Mouse (Mus musculus): ENCODE measurements at regions not wholly inside any gene's neighbourhood (a gene's known extent, or its start where the extent isn't known, plus 50 kb on each side); places are given as distances from the start of the nearest gene placed in this dataset.

DNA sequence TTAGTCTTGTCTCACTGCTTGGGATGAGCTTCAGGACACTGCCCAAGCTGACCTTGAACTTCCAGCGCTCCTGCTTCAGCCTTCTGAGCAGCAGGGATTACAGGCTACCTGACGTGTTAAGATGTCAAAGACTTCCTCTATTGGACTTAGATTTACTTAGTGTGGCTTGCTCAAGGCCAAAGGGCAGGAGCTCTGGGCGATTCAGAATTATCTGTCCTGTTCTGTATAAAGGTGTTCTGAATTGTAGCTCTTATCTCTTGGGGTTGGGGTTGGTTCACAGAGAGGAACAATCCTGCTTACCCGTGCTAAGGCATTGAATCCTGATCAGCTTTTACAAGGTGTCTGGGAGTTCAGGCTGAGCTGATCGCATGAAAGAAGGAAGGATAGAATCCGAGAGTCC lies 449.3 kb upstream of the Mgmt start:
- ATAC-seq (replicated peaks; ENCODE audit: low FRiP score, low TSS enrichment, poor library complexity, severe bottlenecking), result no peak

DNA sequence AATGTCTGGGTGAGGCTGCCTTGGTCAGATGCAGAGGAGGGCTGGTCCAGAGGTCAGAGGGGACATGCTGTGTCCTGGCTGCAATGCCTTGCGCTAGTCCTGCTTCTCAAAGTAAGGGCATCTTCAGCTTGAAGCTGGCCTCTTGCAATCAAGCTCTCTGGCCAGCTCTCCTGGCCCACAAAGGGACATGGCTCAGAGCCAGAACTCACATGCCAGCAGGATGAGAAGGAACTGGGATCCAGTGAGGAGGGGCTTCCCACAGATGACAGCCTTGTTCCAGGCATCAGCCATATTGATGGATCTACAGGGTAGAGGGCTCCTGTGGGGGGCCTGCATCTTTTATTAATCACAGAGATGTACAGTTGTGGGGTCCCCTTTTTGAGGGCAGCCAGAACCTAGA lies 445.1 kb upstream of the Mgmt start:
- no peak for ATAC-seq (replicated peaks; ENCODE audit: low FRiP score, low TSS enrichment, poor library complexity, severe bottlenecking)

DNA sequence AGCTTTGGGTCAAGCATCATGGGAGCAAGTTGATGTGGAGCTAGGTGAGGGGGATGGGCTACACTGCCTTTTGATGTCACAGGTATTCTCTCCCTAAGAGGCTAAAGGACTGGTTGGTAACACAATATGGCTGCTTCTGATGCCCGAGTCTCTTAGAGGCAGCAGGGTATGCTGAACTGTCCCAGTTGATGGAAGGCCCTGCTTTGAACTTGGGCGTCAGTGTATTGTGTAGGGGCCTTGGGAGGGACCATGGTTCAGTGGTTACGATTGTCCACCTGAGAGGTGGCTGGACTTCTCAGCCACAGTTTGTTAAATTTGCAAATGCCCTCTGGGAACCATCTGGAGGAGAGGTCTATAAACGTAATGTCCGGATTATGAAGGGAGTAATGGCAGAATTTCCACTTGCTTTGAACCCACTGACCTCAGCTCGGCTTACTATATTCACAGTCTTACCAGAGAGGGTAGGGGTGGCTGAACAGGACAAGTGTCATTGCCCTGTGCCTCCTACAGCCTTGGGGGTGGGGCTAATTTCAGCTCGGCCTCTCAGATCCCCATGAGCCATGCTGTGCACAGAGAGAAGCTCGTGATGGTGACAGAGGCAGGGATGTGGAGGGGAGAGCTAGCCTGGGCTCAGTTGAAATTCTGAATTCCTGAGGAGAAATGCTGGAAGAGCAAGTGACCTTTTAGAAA lies 442.6 kb upstream of the Mgmt start:
- ATAC-seq (replicated peaks; ENCODE audit: low FRiP score, low TSS enrichment, poor library complexity, severe bottlenecking), result no peak

DNA sequence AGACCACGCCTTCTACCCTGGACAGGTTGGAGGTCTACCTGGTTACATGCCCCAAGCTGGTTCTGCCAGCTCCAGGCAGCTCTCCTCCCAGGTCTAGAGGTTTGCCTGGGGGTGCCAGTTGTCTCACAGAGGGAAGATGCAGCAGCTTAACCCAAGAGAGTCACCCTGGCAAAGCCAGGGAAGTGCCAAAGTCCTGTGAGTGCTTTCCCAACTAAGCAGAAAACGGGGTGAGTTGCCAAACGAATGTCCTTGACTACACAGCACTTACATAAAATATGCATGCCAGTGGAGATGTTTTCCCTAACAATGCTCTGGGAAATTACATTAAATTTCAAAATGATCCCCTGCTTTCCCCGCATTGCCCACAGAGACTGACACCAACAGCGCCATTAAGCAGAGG lies 441.9 kb upstream of the Mgmt start:
- ATAC-seq (replicated peaks; ENCODE audit: low FRiP score, low TSS enrichment, poor library complexity, severe bottlenecking), result no peak

DNA sequence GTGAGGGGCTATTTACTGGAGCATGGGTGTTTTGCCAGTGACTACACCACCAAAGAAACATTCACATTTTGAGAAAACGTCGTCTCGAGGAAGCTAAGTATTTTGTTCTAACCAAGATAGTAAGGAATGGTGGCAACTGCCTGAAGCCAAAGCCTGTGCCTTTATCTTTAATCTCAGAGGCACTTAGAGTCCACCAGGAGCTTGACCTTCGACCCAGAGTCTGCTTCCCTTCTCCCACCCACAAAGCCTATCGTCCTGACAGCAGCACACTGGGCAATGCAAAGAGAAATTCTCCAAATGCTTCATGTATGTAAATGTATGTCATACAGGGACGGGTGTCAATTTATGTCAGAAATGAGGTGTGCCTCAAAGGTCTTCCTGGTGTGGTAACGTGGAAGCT lies 437.2 kb upstream of the Mgmt start:
- ATAC-seq (replicated peaks; ENCODE audit: low FRiP score, low TSS enrichment, poor library complexity, severe bottlenecking), result no peak

DNA sequence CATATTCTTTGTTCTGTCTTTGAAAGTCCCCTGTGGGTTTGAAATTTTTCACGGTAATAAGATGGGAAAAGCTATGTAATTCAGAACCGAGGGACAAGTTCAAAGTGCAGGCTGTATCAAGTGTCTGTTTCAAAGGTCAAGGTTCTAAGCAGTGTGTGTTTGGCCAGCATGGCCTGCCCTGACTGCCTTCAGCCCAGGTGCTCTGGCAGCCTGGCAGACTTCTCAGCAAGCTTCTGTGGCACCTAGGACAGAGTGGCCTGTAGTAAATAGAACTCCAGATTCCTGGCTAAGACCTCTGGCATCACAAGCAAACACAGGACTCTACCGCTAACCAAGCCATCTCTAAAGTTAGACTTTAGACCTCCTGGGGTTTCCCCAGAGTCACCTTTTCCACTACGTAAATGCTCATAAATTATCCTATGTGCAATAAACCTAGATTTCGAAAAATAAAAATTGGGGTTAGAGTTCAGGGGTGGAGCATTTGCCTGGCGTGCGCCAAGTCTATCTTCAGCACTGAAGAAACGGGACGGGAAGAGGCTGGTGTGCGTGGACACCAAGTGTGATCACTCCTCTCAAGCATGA lies 436.5 kb upstream of the Mgmt start:
- no peak for ATAC-seq (replicated peaks; ENCODE audit: low FRiP score, low TSS enrichment, poor library complexity, severe bottlenecking)

DNA sequence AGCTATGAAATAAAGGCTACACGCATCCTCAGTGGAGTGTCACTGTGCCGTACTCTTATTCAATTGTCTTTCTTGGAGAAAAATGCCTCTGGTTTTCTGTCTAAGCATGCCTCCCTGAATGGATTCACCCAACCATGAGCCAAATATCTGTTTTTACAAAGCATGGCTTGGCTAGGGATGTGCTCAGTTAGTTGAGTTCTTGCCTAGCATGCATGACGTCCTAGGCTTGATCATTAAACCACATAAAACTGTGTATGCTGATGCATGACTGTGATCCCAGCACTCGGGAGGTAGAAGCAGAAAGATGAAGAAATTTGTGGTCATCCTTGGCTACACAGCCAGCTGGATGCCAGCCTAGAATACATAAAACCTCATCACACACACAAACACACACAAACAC lies 417.3 kb upstream of the Mgmt start:
- no peak for ATAC-seq (replicated peaks; ENCODE audit: low FRiP score, low TSS enrichment, poor library complexity, severe bottlenecking)

DNA sequence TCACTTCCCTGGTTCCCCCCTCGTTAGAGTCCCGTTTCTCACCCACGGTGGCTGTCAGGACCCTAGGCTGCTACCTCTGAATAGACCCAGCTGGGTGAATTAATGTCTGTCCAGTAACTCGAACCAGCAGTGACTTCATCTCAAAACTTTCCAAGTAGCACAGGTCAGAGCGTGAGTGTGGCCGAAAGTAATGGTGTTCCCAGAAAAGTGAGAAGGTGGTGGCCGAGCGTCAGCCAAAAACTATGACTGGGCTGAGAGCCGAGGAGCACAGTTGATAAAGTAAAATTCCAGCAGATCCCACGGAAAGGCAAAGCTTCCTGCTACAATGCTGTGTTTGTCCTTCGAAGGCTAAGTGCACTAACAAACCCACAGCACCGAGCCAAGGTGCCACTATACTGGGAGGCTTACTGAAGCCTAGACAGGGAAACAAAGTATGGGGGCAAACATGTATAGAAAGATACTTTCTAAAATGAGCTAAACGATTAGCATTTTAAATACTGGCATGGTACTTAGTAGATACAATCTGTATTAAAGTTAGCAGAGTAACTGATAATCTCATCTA lies 413.7 kb upstream of the Mgmt start:
- no peak for ATAC-seq (replicated peaks; ENCODE audit: low FRiP score, low TSS enrichment, poor library complexity, severe bottlenecking)

DNA sequence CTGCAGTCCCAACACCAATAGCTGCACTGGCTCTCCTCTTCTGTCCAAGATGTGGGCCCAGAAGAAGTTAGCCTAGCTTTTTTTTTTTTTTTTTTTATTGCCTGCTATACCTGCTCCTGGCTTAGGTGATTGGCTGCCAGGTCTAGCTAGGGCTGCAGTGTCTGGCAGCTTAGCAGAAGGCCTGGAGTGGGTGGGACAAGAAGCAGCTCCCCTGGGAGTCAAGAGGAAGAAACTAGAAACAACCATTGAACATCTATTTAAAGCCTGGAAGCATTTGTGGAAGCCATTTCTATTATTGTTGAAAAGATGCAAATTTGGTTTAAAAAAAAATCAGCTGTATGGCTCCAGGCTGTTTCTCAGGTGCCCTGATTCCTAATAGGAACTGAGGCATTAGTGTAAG lies 411.2 kb upstream of the Mgmt start:
- ATAC-seq (replicated peaks; ENCODE audit: low FRiP score, low TSS enrichment, poor library complexity, severe bottlenecking), result no peak

DNA sequence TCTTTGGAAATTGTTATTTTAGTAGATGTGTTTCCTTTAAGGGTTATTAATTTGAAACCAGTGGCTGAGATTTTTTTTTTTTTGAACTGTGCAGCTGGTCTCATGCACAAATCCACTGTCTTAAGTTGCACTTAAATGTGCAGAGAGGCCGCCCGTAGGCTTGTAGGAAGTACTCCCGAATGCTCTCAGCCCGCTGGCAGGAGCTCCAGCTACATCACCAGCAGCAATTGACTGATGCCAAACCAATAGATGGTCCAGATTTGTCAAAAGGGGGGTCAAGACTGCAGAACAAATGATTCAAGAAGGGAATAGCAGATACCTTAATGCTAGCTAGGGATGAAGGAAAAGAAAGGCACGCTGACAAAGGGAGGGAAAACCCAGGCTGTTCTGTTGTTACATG lies 406.9 kb upstream of the Mgmt start:
- no peak for ATAC-seq (replicated peaks; ENCODE audit: low FRiP score, low TSS enrichment, poor library complexity, severe bottlenecking)

DNA sequence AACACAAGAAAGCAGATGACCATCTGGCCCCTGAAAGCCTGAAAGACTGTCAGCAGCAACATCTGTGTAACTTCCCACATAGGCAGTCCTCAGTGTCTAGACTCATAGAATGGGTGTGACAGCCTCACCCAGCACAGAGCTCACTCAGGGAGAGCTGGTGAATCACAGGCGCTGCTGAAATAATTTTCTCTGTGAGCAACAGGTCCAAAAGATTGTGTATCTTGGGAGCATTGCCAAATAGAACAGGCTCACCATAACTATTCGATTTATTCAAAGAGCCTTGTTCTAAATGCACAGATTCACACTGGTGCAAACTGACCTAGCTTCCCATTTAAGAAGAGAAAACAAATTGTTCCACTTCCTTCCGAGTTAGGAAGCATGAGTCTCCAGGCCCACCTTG lies 399.6 kb upstream of the Mgmt start:
- ATAC-seq (replicated peaks; ENCODE audit: low FRiP score, low TSS enrichment, poor library complexity, severe bottlenecking), result no peak

DNA sequence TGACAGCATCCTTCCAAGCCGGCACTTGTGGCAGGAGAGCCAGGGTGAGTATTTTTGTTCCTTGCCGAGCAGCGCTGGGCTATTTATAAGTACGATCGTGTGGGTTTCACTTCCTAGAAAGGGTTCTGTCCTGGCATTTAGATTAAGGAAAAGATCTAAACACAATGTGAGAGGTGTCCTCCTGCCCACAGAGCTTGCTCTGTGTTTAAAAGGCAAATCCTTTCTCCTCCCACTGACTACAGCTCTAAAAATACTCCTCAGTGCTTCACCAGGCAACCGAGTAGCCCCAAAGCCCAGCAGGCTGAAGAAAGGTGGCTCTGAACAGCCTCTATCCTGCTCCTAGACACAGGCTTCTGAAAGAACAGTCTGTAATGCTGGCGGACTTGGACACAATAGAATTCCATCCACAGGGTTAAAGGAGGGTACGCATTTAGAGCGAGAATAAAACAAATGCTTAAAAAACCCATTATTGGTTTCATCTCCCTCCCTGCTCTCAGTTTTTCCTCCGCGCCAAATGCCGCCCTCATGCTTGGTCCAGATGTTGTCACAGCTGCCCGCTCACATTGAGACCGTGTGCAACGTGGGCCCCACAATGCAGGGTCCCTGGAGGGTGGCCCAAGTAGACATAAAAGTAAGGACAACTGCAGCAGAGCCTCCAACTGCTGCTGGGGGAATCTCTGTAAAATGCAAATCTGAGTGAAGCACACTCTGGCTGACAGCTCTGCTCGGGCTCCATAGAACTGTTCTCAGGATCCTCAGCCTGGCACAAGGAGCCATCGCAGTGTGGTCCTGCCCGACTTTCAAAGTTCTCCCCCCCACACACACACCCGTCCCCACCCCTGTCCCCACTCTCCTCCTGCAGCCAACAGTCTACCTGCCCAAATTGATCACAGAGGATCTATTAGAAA lies 397.8 kb upstream of the Mgmt start:
- ATAC-seq (replicated peaks; ENCODE audit: low FRiP score, low TSS enrichment, poor library complexity, severe bottlenecking), result no peak

DNA sequence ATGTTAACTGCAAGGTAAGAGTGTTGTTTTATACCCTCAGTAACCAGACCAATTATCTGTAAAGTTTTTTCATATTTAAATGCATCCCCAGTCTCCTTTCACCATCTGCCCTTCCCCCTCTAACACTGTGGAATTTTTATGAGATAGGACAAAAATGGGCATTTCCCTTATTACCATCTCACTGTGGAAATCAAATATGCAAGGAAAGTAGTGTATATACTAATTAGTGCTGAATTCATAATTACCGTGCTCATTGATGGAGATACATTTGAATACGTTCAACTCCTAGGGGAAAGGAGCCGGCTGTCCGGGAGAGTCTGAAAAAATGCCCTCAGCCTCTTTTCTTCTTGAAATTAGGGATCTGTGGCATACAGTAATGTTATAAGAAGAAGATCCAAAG lies 394.4 kb upstream of the Mgmt start:
- no peak for ATAC-seq (replicated peaks; ENCODE audit: low FRiP score, low TSS enrichment, poor library complexity, severe bottlenecking)

DNA sequence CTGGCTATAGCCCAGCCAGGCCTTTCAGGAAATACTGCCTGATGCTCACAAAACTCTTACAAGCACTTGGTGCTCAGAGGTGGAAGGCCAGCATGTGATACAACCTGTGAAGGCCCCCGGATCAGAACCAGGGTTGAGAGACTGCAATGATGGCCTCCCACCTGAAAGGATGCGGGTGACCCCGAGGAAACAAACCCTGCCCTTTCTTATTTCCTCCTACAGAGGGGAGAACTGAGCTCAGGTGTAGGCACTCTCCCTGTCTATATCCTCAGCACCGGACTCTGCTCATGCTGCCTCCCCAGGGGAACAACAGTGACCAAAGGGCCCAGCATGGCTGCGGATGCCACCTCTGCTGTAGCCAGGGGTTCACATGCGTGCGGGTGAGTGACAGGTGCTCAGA lies 393.3 kb upstream of the Mgmt start:
- ATAC-seq (replicated peaks; ENCODE audit: low FRiP score, low TSS enrichment, poor library complexity, severe bottlenecking), result no peak

DNA sequence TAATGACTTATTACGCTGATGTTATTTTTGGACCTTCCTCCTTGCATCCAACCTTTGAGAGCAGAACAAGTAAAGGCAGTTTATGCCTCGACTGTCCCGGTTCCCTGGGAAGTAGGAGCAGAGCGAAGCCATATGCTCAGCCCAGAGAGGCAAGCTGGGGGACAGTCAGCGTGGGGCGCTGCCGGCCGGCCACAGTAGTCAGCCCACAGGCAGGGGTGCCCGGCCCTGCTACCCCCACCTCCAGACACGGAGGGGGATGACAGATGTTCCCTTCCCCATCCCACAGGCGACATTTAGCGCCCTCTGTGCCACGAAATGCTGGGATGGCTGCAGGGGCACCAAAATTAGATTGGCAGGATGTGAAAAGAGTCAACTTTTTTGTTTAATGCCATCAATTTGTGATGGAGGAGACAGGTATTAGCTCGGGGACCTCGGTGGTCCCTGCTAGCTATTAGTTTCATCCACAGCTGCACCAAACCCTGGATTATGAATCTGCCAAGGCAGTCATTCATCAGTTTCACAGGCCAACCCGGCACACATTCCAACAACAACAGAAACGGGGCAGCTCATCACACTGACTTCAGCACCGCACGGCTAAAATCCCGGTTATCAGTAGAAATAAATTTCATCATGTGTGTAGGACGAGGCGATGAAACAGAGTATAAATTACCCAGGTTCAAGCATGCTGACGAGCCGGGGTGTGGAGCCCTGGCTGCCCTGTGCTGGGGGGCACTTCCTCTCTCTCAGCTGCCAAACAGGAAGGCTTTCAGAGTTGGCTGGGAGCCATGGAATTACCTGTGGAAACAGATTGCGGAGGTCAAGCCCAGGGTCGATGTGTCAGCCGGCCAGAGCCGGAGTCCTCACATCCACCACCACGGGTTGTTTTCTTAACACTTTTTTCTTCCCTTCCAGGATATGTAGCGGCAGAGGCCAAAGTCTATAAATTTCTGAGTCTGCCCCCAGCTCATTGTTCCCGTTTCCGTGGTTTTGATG lies 392.3 kb upstream of the Mgmt start:
- ATAC-seq (replicated peaks; ENCODE audit: low FRiP score, low TSS enrichment, poor library complexity, severe bottlenecking), result no peak

DNA sequence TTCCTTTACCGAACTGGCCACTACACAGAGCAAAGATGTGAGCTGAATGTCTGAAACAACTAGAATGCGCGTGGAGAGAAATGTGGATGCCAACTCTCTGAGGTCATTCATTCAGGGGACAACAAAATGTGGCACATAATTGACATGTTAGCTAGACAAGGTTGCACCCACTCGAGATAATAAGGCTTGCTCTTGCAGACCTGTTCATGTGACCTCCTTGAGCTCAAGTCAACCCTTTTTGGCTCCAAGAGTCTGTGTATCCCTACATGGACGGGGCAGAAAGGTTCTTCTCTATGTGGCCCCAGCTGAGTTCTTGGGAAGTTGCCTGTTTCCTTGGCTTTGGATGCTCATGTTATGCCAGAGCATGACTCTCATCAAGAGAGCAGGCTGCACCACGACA lies 383.0 kb upstream of the Mgmt start:
- ATAC-seq (replicated peaks; ENCODE audit: low FRiP score, low TSS enrichment, poor library complexity, severe bottlenecking), result no peak

DNA sequence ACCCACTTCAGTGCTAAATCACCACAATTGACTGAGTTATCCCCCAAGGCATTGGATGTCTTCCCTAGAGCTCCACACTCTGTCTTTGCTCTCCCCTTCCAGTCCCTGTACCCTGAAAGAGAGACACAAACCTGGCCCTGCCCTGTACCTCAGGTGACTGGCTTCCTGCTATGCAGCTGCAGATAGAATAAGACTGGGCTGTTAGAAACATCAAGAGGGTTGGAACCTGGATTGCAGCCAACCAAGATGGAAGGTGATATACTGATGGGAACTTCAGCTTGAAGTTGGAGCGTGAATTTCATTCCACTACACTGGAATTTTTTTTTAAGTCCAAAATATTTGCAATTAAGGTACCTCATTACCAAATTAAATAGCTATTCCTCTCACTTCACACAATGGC lies 379.0 kb upstream of the Mgmt start:
- no peak for ATAC-seq (replicated peaks; ENCODE audit: low FRiP score, low TSS enrichment, poor library complexity, severe bottlenecking)

DNA sequence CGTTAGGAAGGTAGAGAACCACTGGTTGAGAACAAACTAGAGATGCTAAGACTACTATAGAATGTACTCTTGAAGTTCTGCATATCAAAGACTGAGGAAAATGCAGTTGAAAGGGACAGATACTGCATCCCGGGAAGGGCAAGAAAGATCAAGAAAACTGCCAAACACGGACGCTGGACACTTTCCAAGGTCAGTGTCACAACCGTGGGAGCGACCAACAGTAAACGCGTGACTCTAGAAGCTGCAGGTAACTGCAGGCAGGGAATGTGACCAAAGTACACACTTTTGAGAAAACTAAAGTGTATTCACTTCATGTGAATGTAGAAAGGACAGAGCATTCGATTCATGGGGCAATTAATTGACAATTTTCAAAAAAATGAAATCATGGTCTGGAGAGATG lies 368.6 kb upstream of the Mgmt start:
- ATAC-seq (replicated peaks; ENCODE audit: low FRiP score, low TSS enrichment, poor library complexity, severe bottlenecking), result no peak

DNA sequence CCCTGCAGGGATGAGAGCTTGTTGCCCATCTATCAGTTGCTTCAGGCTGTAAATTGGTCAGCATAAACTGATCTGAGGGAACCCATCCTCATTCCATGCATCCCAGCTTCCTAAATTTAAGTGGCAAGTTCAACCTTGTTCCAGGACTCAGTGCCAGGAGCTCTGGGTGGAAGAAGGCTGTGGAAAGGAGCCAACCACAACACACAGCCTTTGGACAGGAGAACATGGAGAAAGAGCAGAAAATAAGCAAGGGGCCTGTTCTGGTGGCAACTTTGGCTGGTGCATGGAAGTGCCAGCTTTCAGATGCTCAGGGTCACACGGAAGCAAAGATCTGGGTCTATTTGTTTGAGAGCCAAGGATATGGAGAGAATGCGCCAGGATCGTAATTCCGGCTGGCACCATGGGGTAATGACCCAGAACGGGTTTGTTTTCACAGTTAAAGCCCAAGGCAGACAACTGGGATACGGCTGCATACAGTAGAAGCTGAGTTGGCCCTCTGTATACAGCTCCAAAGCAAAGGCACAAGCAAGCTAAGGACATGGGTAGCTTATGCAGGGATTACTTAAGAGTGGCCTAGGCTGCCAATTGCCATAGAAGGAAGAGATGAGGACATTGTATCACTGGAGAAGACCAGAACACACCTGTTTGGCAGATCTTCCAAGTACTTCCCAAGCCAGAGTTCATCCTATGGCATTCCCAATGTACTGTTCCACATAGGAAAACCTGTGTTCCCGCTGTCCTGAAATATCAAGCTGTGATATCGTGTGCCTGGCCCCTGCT lies 364.2 kb upstream of the Mgmt start:
- no peak for ATAC-seq (replicated peaks; ENCODE audit: low FRiP score, low TSS enrichment, poor library complexity, severe bottlenecking)

Data from megakaryocyte-erythroid progenitor cell, adult 5-6 weeks (primary cell).